Mouse (Mus musculus) cortical plate, adult 2 months (tissue): ENCODE measurements around the gene Map4k5.

Source experiments
- CTCF ChIP-seq: fragments of 200-500 bp; IDR thresholded peaks from 2 replicates; pipeline ENCODE4 v1.5.1; 2011; ENCODE audit warnings: mild to moderate bottlenecking, control low read depth, low read length; ENCODE audit not compliant: insufficient read depth; ENCODE audit errors: extremely low read depth
- POLR2A ChIP-seq: fragments of 200-500 bp; IDR thresholded peaks from 2 replicates; pipeline ENCODE4 v1.6.1; 2011; ENCODE audit warnings: mild to moderate bottlenecking, low read length, control low read depth; ENCODE audit not compliant: insufficient read depth; ENCODE audit errors: extremely low read depth

DNA sequence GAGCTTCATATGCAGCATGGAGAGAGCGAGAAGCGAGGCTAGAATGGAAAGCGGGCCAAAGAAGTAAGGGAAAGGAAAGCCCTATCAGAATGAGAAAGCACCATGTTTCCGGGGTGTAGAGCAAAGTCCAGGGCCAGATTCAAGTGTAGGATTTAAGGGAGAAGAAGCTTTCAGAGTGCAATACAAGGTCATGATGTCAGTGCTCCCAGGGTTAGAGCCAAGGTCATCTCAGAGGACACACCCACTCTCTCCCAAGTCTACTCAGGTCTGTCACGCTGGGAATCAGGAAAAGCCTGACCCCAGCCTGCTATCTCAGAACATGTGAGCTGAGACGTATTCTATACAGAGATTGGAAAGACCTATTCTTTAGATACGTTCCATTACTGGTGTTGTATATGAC lies 18.9 kb upstream of the Map4k5 start:
- TF ChIP-seq POLR2A (no peak), CTCF (no peak)
